In the genomic region with DNA sequence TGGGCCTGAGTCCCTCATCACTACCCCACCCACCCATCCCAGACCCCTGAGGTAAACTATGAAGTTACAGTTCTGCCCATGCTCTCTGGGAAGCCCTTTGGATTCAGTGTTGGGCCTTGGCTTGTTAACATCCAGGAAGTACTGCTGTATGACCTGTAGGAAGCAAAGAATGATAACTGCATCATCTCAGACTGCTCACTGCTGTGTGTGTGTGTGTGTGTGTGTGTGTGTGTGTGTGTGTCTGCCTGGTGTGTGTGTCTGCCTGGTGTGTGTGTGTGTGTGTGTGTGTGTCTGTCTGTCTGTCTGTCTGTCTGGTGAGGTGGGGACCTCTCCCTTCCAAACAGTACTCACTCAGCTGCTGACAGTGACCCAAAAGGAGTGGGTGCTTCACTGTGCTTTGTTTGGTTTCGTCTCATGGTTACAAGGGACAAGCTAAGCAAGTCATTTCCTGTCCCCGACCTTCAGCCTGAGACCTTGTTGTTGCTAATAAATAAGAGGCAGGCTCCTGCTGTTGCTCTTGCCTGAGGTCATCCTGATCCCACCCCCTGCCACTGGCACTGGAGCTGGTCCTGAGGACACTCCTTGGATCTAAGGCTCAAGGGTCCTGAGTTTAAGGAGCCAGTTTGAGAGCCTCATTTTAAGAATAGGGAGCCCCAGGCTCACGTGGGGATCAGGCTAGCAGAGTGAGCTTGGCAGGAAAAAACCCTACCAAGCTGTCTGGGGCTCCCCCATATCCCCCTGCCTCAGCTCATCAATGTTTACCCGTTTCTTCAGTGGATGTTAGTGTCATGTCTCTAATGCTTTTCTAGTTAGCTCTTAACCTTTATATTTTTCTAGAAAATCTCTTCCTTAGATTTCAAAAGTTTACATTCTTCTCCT, we compare ENCODE assay signal across 8 mouse cellular contexts. TPM values are rescaled to one million over a fixed set of nuclear protein-coding genes. Genes with fewer than 3 reads are reported as not detected.
DNase-seq lines count a peak whose midpoint lies in the region; ATAC-seq and TF ChIP-seq lines count a peak whose summit lies in the region.

No protein-coding gene starts in this region.

- no peak overlapping the region for H3K9ac ChIP-seq in hindbrain, postnatal 0 days (replicated peaks; ENCODE audit: low read length)

- H3K27me3 ChIP-seq in embryonic facial prominence, embryonic 10.5 days (replicated peaks; ENCODE audit: low read depth, poor library complexity, severe bottlenecking), result no peaks in the 10 kb centered on the region
- no peaks in the 10 kb centered on the region for H3K27me3 ChIP-seq in hindbrain, postnatal 0 days (ENCODE audit: insufficient read depth, low read length)

- no peak overlapping the region for H3K4me2 ChIP-seq in hindbrain, postnatal 0 days (ENCODE audit: low read depth, low read length)

- TF ChIP-seq POLR2A in lung, adult 2 months (IDR thresholded peaks at IDR 0.05; ENCODE audit: borderline replicate concordance, extremely low read depth, low read depth, low read length), result no peak; the same call in 1 of the 2 replicates

- peak; percentile 75 to 86 for DNase-seq in lung, adult 18-20 months
- DNase-seq in lung, adult 2 months, result no peak
- DNase-seq in embryonic facial prominence, embryonic 10.5 days (ENCODE audit: low spot score), result peak; percentile 30
- peak; percentile 70 for DNase-seq in kidney, adult 9 months
- no peak for DNase-seq in right cerebral cortex, postnatal 4 days
- no peak for DNase-seq in urinary bladder, postnatal 36 days (ENCODE audit: low spot score in 2 of 2)
- DNase-seq in hindbrain, postnatal 0 days (ENCODE audit: low spot score), result no peak

- no peaks in the 10 kb centered on the region for H3K9me3 ChIP-seq in embryonic facial prominence, embryonic 10.5 days
- H3K9me3 ChIP-seq in hindbrain, postnatal 0 days (ENCODE audit: low read length), result no peaks in the 10 kb centered on the region

- no peak for TF ChIP-seq CTCF in lung, adult 2 months (IDR thresholded peaks at IDR 0.05; ENCODE audit: insufficient read depth, low read length)
- TF ChIP-seq CTCF in hindbrain, postnatal 0 days (IDR thresholded peaks at IDR 0.05; ENCODE audit: low read depth), result no peak

- no peak overlapping the region for H3K4me3 ChIP-seq in lung, adult 2 months (replicated peaks; ENCODE audit: extremely low read depth, low read depth, low read length)
- no peak overlapping the region for H3K4me3 ChIP-seq in embryonic facial prominence, embryonic 10.5 days
- H3K4me3 ChIP-seq in hindbrain, postnatal 0 days (ENCODE audit: low read length), result no peak overlapping the region

- H3K27ac ChIP-seq in embryonic facial prominence, embryonic 10.5 days (replicated peaks), result peak overlapping the region; percentile 54
- no peak overlapping the region for H3K27ac ChIP-seq in hindbrain, postnatal 0 days

- peaks cover 36% of the 10 kb centered on the region for H3K4me1 ChIP-seq in lung, adult 2 months (ENCODE audit: control insufficient read depth, insufficient read depth, low read length)
- H3K4me1 ChIP-seq in embryonic facial prominence, embryonic 10.5 days, result peaks cover 37% of the 10 kb centered on the region
- H3K4me1 ChIP-seq in hindbrain, postnatal 0 days (ENCODE audit: insufficient read depth, low read length), result peaks cover 3% of the 10 kb centered on the region; the same call in 1 of the 2 replicates

- WGBS in lung, adult 2 months, result 19% methylated on average over 4 of the region's 4 CpGs
- WGBS in embryonic facial prominence, embryonic 10.5 days, result 30% methylated on average over 4 of the region's 4 CpGs
- 50% methylated on average over 4 of the region's 4 CpGs for WGBS in hindbrain, postnatal 0 days

- peak; percentile 62 for ATAC-seq in megakaryocyte, adult 5-6 weeks (ENCODE audit: poor library complexity, severe bottlenecking)
- ATAC-seq in hindbrain, postnatal 0 days, result no peak

- H3K36me3 ChIP-seq in embryonic facial prominence, embryonic 10.5 days (replicated peaks), result no peaks in the 10 kb centered on the region
- H3K36me3 ChIP-seq in hindbrain, postnatal 0 days (ENCODE audit: insufficient read depth, low read length), result no peaks in the 10 kb centered on the region

RNA-seq across cellular contexts. Expression of gene Hs1bp3, which starts 38.0 kb away (rescaled TPM):
- 21.7 and 25.8 TPM in 2 replicates for polyA plus RNA-seq in lung, adult 2 months (2012; rRNA removed)
- polyA plus RNA-seq in embryonic facial prominence, embryonic 10.5 days (2016; fragmentation: Nextera tagmentation; extraction: Ambion mirVana), result 17.9 and 18.8 TPM in 2 replicates
- 4.7 and 4.8 TPM in 2 replicates for total RNA-seq in megakaryocyte, adult 5-6 weeks (2015)
- 4.4 and 6.7 TPM in 2 replicates for total RNA-seq in megakaryocyte, adult 5-6 weeks (2017)
- 3.8 and 6.3 TPM in 2 replicates for total RNA-seq in hindbrain, postnatal 0 days (2014; rRNA removed)
- 5.5 and 6.5 TPM in 2 replicates for polyA plus RNA-seq in hindbrain, postnatal 0 days (2015; fragmentation: Nextera tagmentation; extraction: Ambion mirVana)

RNA-seq across cellular contexts. Expression of gene Gdf7, which starts 49.5 kb away (rescaled TPM):
- polyA plus RNA-seq in lung, adult 2 months (2012; rRNA removed), result 0.24 and 0.25 TPM in 2 replicates
- 0.10 and 0.17 TPM in 2 replicates for polyA plus RNA-seq in embryonic facial prominence, embryonic 10.5 days (2016; fragmentation: Nextera tagmentation; extraction: Ambion mirVana)
- not detected in 2 replicates for total RNA-seq in megakaryocyte, adult 5-6 weeks (2015)
- not detected in 2 replicates for total RNA-seq in megakaryocyte, adult 5-6 weeks (2017)
- total RNA-seq in hindbrain, postnatal 0 days (2014; rRNA removed), result 0.83 and 3.6 TPM in 2 replicates
- 0.36 and 0.54 TPM in 2 replicates for polyA plus RNA-seq in hindbrain, postnatal 0 days (2015; fragmentation: Nextera tagmentation; extraction: Ambion mirVana)

Comparison
In these comparisons a context has a peak if more than half of its experiments do, and no peak if none do; other contexts are left out.
1. DNase-seq: peak in lung, adult 18-20 months (2 of 2), embryonic facial prominence, embryonic 10.5 days (single experiment) and kidney, adult 9 months (single experiment); none in lung, adult 2 months (single experiment), right cerebral cortex, postnatal 4 days (single experiment), urinary bladder, postnatal 36 days (0 of 2) and hindbrain, postnatal 0 days (single experiment).